Mouse (Mus musculus): ENCODE measurements around the gene Scnn1a.

- no peak for TF ChIP-seq CTCF (IDR thresholded peaks at IDR 0.05; ENCODE audit: low read depth)
- no peak for TF ChIP-seq EP300 (optimal IDR thresholded peaks at IDR 0.05)
These were observed 31.0 kb downstream of the Scnn1a start for GRCm38 (mm10) chr6:125351368-125352045.
